Mouse (Mus musculus): ENCODE results near the gene Arhgef15.
"Not testable (repeated sequence)": the region's sequence is repeated elsewhere in the genome, so short reads cannot be mapped to it uniquely, and the experiment has no call there.

Arhgef15 gene

GRCm38 (mm10) chr11:68957308-68957707, at the start of gene Arhgef15:
TSS of gene Arhgef15 (minus strand) at chr11:68957480.
- DNase-seq (ENCODE audit: low read depth, low spot score) = no peak

- DNase-seq (ENCODE audit: low read depth, low spot score) = not testable (repeated sequence)
These were observed 49.3 kb upstream of the Arhgef15 start for GRCm38 (mm10) chr11:69006575-69006974.

GRCm38 (mm10) chr11:69005193-69005592, 47.9 kb upstream of the Arhgef15 start:
- no peak for DNase-seq (ENCODE audit: low read depth, low spot score)

GRCm38 (mm10) chr11:69003592-69003991, 46.3 kb upstream of the Arhgef15 start:
- DNase-seq (ENCODE audit: low read depth, low spot score) = no peak

- DNase-seq (ENCODE audit: low read depth, low spot score) = not testable (repeated sequence)
These were observed 45.5 kb upstream of the Arhgef15 start for GRCm38 (mm10) chr11:69002782-69003181.

- DNase-seq (ENCODE audit: low read depth, low spot score) = no peak
These were observed 39.8 kb upstream of the Arhgef15 start for GRCm38 (mm10) chr11:68997080-68997479.

- DNase-seq (ENCODE audit: low read depth, low spot score) = no peak
These were observed 37.1 kb upstream of the Arhgef15 start for GRCm38 (mm10) chr11:68994377-68994776.

GRCm38 (mm10) chr11:68993122-68993521, 35.8 kb upstream of the Arhgef15 start:
- no peak for DNase-seq (ENCODE audit: low read depth, low spot score)

- DNase-seq (ENCODE audit: low read depth, low spot score) = no peak
These were observed 31.1 kb upstream of the Arhgef15 start for GRCm38 (mm10) chr11:68988341-68988740.

GRCm38 (mm10) chr11:68987365-68987882, 30.1 kb upstream of the Arhgef15 start:
- no peak for DNase-seq (ENCODE audit: low read depth, low spot score)

GRCm38 (mm10) chr11:68982639-68983369, 25.5 kb upstream of the Arhgef15 start:
- peak; percentile 69 for DNase-seq (ENCODE audit: low read depth, low spot score)

GRCm38 (mm10) chr11:68980919-68981318, 23.6 kb upstream of the Arhgef15 start:
- DNase-seq (ENCODE audit: low read depth, low spot score) = no peak

GRCm38 (mm10) chr11:68979320-68979733, 22.0 kb upstream of the Arhgef15 start:
- no peak for DNase-seq (ENCODE audit: low read depth, low spot score)

GRCm38 (mm10) chr11:68975601-68976000, 18.3 kb upstream of the Arhgef15 start:
- DNase-seq (ENCODE audit: low read depth, low spot score) = no peak

- no peak for DNase-seq (ENCODE audit: low read depth, low spot score)
These were observed 17.8 kb upstream of the Arhgef15 start, which contains the start of gene Rangrf for GRCm38 (mm10) chr11:68975085-68975484. TSS of gene Rangrf (minus strand) at chr11:68975185.

GRCm38 (mm10) chr11:68974059-68974450, 16.8 kb upstream of the Arhgef15 start:
- DNase-seq (ENCODE audit: low read depth, low spot score) = no peak

GRCm38 (mm10) chr11:68973250-68974058, 16.2 kb upstream of the Arhgef15 start:
- DNase-seq (ENCODE audit: low read depth, low spot score) = peak; percentile 59

GRCm38 (mm10) chr11:68970232-68970631, 13.0 kb upstream of the Arhgef15 start:
- DNase-seq (ENCODE audit: low read depth, low spot score) = no peak

GRCm38 (mm10) chr11:68968752-68969151, 11.5 kb upstream of the Arhgef15 start:
- no peak for DNase-seq (ENCODE audit: low read depth, low spot score)

- peak; percentile 65 for DNase-seq (ENCODE audit: low read depth, low spot score)
These were observed 10.3 kb upstream of the Arhgef15 start, which contains the start of gene Slc25a35 for GRCm38 (mm10) chr11:68967337-68968282. TSS of gene Slc25a35 (plus strand) at chr11:68968131.

- DNase-seq (ENCODE audit: low read depth, low spot score) = no peak
These were observed 9.3 kb upstream of the Arhgef15 start for GRCm38 (mm10) chr11:68966554-68966953.
